Mouse (Mus musculus) small intestine, adult 2 months (tissue): ENCODE data around the gene Rasgrf1. TPM values are rescaled to one million over a fixed set of nuclear protein-coding genes. Genes with fewer than 3 reads are reported as not detected.

Experiments
- H3K27ac ChIP-seq: fragments of 200-500 bp; 2 replicates; pipeline ENCODE4 v1.5.1; 2012; ENCODE audit warnings: low read depth, low read length, control low read depth, inconsistent platforms; ENCODE audit not compliant: insufficient read depth
- H3K27me3 ChIP-seq: fragments of 200-500 bp; 2 replicates; pipeline ENCODE4 v1.6.1; 2012; ENCODE audit warnings: mild to moderate bottlenecking, moderate library complexity, low read length, inconsistent platforms; ENCODE audit not compliant: control insufficient read depth, insufficient read depth
- H3K36me3 ChIP-seq: fragments of 200-500 bp; 2 replicates; pipeline ENCODE4 v1.6.1; 2012; ENCODE audit warnings: mild to moderate bottlenecking, low read length, control low read depth, inconsistent platforms; ENCODE audit not compliant: control insufficient read depth, insufficient read depth
- H3K4me1 ChIP-seq: fragments of 200-500 bp; 2 replicates; pipeline ENCODE4 v1.6.1; 2012; ENCODE audit warnings: low read length, inconsistent platforms, mixed read lengths; ENCODE audit not compliant: control insufficient read depth, insufficient read depth, insufficient read length
- H3K4me3 ChIP-seq: fragments of 200-500 bp; 2 replicates; pipeline ENCODE4 v1.5.1; 2012; ENCODE audit warnings: low read depth, mild to moderate bottlenecking, control low read depth, inconsistent platforms, low read length, moderate library complexity
- CTCF ChIP-seq: fragments of 200-500 bp; IDR thresholded peaks from 2 replicates; pipeline ENCODE4 v1.5.1; 2012; ENCODE audit warnings: low read depth, mild to moderate bottlenecking, control low read depth, inconsistent platforms, low read length, moderate library complexity, mixed read lengths; ENCODE audit not compliant: insufficient replicate concordance, insufficient read length; ENCODE audit errors: extremely low read depth
- POLR2A ChIP-seq: fragments of 200-500 bp; IDR thresholded peaks from 2 replicates; pipeline ENCODE4 v1.6.1; 2012; ENCODE audit warnings: low read depth, mild to moderate bottlenecking, control low read depth, inconsistent platforms, low read length, moderate library complexity
- WGBS: fragments of 180-500 bp; shearing (Covaris S2); methylation state at CpG from one replicate; pipeline ENCODE4 v1.1.7; 2018; 5-methylcytosine and 5-hydroxymethylcytosine counted together
- polyA plus RNA-seq: library from polyadenylated mRNA; depleted of rRNA; stranded (reverse); fragments of >200 nt; gene quantifications from 2 replicates; pipeline ENCODE4 v1.2.3, GENCODE M21; 2012

Gene Rasgrf1
- polyA plus RNA-seq, 1 experiment: 0.15 TPM

DNA sequence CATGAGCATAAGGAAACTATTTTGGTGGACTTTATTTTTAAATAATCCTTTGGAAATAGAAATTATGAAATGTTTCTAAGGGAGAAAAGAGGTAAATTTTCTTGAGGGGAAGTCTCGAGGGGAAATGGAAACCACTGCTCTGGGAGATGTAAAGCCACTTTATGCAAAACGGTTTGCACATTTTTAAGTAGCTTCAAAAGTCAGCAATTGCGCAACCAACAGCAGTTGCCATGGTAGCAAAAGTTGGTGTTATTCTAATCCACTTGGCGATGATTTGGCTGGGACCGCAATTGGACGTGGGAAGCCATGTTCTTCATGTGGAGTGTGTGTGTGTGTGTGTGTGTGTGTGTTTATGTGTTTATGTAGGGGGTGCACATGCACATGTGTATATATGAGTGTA is 37.6 kb upstream of the Rasgrf1 start:
- WGBS: 53% methylated on average over 6 of the region's 6 CpGs
- H3K4me1 ChIP-seq: no peaks in the 10 kb centered on the region
- no peaks in the 10 kb centered on the region for H3K36me3 ChIP-seq
- 0 out of 2 replicates have a peak, but pooled peaks cover 7% of the 10 kb centered on the region for H3K27me3 ChIP-seq
- TF ChIP-seq POLR2A: no peak
- no peak for TF ChIP-seq CTCF
- H3K27ac ChIP-seq: no peak overlapping the region
- H3K4me3 ChIP-seq: no peak overlapping the region

DNA sequence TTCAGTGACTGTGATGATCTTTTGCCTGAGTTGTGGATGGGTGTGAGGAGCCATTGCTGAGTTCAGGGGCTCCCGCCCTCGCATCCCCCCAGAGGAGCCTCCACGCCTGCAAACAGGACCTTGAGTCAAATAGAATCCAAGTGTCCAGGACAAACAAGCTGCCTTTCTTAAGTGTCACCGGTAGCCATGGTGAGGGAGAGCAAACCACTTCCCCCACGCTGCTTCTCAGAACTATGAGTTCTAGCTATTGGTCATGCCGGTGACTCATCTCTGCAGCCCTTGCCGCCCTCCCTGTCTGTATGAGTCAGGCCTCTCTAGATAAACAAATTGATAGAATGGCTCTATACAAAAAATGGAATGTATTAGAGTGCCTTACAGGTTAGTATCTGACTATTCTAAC is 35.3 kb upstream of the Rasgrf1 start:
- H3K4me1 ChIP-seq: no peaks in the 10 kb centered on the region
- H3K27me3 ChIP-seq: 0 out of 2 replicates have a peak, but pooled peaks cover 5% of the 10 kb centered on the region
- TF ChIP-seq POLR2A (no peak), CTCF (no peak)
- WGBS: 32% methylated on average over 7 of the region's 7 CpGs
- no peak overlapping the region for H3K4me3 ChIP-seq
- H3K27ac ChIP-seq: no peak overlapping the region
- H3K36me3 ChIP-seq: no peaks in the 10 kb centered on the region

DNA sequence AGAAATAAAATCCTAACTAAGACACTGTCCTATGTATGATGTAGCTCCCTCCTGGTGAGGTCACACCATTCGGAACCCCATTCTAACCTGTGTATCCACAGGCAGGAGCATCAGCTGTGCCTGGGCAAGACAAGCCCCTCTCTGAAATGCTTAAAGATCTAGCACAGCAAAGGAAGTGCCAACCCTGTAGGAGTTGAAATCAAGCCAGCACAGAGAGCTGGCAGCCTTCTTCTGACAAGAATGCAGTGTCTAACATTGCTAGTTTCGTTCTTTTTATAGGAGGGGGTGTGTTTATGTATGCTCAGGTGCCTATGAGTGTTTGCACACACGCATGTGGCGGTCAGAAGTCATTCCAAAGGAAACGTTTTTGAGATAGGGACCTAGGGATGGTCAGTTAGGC is 34.2 kb upstream of the Rasgrf1 start:
- peaks cover 8% of the 10 kb centered on the region; the same call in 1 of the 2 replicates for H3K27me3 ChIP-seq
- H3K36me3 ChIP-seq: no peaks in the 10 kb centered on the region
- no peak overlapping the region for H3K4me3 ChIP-seq
- H3K27ac ChIP-seq: no peak overlapping the region
- H3K4me1 ChIP-seq: no peaks in the 10 kb centered on the region
- WGBS: 48% methylated on average over 5 of the region's 5 CpGs
- TF ChIP-seq CTCF: no peak
- TF ChIP-seq POLR2A: no peak

DNA sequence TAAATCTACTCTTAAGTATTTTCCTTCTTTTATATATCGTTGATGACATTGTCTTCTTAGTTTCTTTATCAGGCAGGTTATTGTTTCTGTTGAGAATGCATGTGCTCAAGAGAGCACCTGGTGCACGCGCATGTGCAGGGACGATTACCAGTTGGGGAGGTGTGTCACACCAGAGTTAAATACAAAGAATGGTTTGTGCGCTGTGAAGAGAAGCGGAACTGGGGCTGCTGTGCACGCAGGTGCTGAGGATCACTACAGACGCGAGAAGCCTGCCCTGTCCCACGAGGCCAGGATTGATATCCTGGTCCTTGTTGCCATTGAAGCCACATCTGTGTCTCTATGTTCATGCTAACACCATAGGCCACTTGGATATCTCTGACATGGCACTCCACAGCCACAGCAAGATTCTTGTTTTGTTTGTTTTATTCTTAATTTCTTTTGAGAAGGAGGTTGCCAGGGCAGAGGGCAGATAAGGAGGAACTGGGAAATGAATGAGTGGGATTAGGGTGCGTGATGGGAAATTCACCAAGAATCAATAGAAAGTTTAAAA is 31.2 kb upstream of the Rasgrf1 start:
- 53% methylated on average over 11 of the region's 11 CpGs for WGBS
- Histone ChIP-seq H3K4me3 (no peak overlapping the region), H3K4me1 (no peaks in the 10 kb centered on the region), H3K27me3 (peaks cover 20% of the 10 kb centered on the region), H3K27ac (no peak overlapping the region), H3K36me3 (no peaks in the 10 kb centered on the region)
- TF ChIP-seq CTCF: no peak
- TF ChIP-seq POLR2A: no peak

DNA sequence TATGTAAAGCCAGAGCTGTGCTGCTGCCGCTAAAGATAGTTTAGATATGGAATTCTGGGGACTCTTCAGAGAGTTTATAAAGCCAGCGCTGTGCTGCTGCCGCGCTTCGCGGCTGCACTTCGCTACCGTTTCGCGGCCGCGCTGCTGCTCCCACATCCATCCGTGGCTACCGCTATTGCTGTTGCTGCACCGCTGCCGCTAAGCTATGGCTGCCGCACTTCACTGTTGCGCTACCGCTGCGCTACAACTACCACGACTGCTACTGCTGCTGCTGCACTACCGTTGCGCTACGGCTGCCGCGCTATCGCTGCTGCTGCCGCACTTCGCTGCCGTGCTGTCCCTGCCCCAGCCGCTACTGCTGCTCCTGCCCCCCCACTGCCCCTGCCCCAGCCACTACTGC is 30.1 kb upstream of the Rasgrf1 start:
- peaks cover 21% of the 10 kb centered on the region for H3K27me3 ChIP-seq

DNA sequence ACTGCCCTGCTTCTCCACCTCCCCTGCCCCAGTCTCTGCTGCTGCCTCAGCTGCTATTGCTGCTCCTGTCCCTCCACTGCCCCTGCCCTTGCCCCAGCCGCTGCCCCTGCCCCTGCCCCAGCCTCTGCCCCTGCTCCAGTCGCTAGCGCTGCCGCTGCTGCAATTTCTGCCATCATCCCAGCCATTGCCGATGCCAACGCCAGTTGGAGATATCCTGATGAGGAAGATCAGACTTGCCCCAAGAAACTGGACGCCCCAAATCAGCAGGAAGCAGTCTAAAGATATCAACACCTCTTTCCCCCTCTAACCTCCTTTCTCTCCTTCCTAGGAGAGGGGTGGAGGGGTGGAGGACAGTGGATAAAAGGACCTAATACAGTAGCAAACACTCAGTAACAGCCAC is 28.2 kb upstream of the Rasgrf1 start:
- TF ChIP-seq CTCF (no peak), POLR2A (no peak)
- H3K4me1 ChIP-seq: no peaks in the 10 kb centered on the region
- peaks cover 19% of the 10 kb centered on the region for H3K27me3 ChIP-seq
- no peak overlapping the region for H3K4me3 ChIP-seq
- H3K27ac ChIP-seq: no peak overlapping the region
- 45% methylated on average over 7 of the region's 7 CpGs for WGBS
- no peaks in the 10 kb centered on the region for H3K36me3 ChIP-seq

More for the DNA sequence above, 30.1 kb upstream of the Rasgrf1 start:
- no peak for TF ChIP-seq CTCF
- Histone ChIP-seq H3K27ac (no peak overlapping the region), H3K4me3 (no peak overlapping the region), H3K36me3 (no peaks in the 10 kb centered on the region), H3K4me1 (no peaks in the 10 kb centered on the region)
- WGBS: 50% methylated on average over 31 of the region's 31 CpGs

DNA sequence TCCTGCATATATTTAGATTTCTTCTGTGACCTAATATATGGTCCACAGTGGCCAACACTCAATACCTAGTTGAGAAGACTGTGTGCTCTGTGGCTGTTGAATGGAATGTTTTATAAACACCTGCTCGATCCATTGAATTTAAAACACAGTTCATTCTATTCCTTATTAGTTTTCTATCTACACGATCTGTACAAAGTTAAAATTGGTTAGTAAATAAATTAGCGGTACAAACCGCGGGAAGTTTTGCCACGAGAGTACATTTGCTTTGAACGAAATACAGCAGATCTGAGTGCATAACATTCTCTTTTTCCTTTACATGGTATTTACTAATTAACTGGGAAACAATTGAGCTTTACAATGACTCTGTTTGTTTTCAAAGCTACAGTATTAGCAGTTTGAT is 27.1 kb upstream of the Rasgrf1 start:
- no peak overlapping the region for H3K4me3 ChIP-seq
- H3K36me3 ChIP-seq: no peaks in the 10 kb centered on the region
- 53% methylated on average over 7 of the region's 7 CpGs for WGBS
- peaks cover 19% of the 10 kb centered on the region for H3K27me3 ChIP-seq
- no peak overlapping the region for H3K27ac ChIP-seq
- no peaks in the 10 kb centered on the region for H3K4me1 ChIP-seq
- no peak for TF ChIP-seq CTCF
- no peak for TF ChIP-seq POLR2A

DNA sequence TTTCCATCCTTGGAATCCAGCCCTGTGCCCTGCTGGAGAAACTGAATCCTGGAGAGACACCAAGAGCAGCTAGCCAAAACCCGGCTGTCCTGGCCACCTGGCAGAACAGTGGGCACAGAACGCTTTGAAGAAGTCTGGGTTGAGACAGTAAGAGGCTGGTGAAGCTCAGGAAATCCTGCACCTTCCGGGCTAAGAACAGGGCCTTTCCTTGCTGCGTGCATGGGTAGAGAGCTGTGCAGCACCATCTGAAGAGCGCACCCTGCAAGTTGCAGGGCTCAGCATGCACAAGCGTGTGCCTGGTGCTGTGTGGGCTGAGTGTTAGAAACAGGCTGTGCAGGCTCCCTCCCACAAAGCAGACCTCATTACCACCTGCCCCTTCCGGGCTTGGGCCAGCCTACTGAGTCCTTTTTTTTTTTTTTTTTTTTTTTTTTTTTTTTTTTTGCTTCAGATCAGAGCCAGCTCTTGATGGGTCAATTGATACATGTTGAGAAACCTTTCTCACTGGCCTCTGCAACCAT is 23.9 kb upstream of the Rasgrf1 start:
- Histone ChIP-seq H3K4me1 (no peaks in the 10 kb centered on the region), H3K27ac (no peak overlapping the region), H3K4me3 (no peak overlapping the region), H3K36me3 (no peaks in the 10 kb centered on the region), H3K27me3 (peaks cover 14% of the 10 kb centered on the region)
- no peak for TF ChIP-seq POLR2A
- no peak for TF ChIP-seq CTCF
- WGBS: 39% methylated on average over 7 of the region's 7 CpGs
